Mouse (Mus musculus) skeletal muscle tissue, adult 2 months (tissue): Measurements from ENCODE around the gene Xpo5.

Experiments
- DNase-seq: peaks from one replicate; pipeline ENCODE4 v3.0.0-alpha.2; 2012; ENCODE audit warnings: low read depth, low spot score

Gene Xpo5

GRCm38 (mm10) chr17:46202421-46203071, at the start of gene Xpo5, which contains the start of gene Polh:
Gene Xpo5 (plus strand): TSS chr17:46202782.
Gene Polh (minus strand): TSS chr17:46202645.
- DNase-seq, result peak; percentile 97

- DNase-seq, result peak; percentile 95
Observed at GRCm38 (mm10) chr17:46152847-46153782, 49.5 kb upstream of the Xpo5 start, which contains the start of gene Mad2l1bp. Gene Mad2l1bp (minus strand): TSS chr17:46153553.

GRCm38 (mm10) chr17:46154336-46154735, 48.2 kb upstream of the Xpo5 start:
- no peak for DNase-seq

- DNase-seq, result no peak
Observed at GRCm38 (mm10) chr17:46156680-46157079, 45.9 kb upstream of the Xpo5 start.

GRCm38 (mm10) chr17:46157131-46157530, 45.5 kb upstream of the Xpo5 start:
- DNase-seq, result no peak

GRCm38 (mm10) chr17:46159236-46159635, 43.3 kb upstream of the Xpo5 start:
- no peak for DNase-seq

- DNase-seq, result peak; percentile 95
Observed at GRCm38 (mm10) chr17:46160090-46160662, 42.4 kb upstream of the Xpo5 start.

GRCm38 (mm10) chr17:46160686-46161085, 41.9 kb upstream of the Xpo5 start, which contains the start of gene Gtpbp2:
Gene Gtpbp2 (plus strand): TSS chr17:46161032.
- peak; percentile 99 for DNase-seq

- DNase-seq, result no peak
Observed at GRCm38 (mm10) chr17:46161179-46161578, 41.4 kb upstream of the Xpo5 start.

GRCm38 (mm10) chr17:46161710-46162109, 40.9 kb upstream of the Xpo5 start:
- no peak for DNase-seq

- DNase-seq, result no peak
Observed at GRCm38 (mm10) chr17:46162551-46162950, 40.0 kb upstream of the Xpo5 start.

GRCm38 (mm10) chr17:46162951-46163421, 39.6 kb upstream of the Xpo5 start:
- no peak for DNase-seq

GRCm38 (mm10) chr17:46164301-46164700, 38.3 kb upstream of the Xpo5 start:
- DNase-seq, result no peak

- DNase-seq, result no peak
Observed at GRCm38 (mm10) chr17:46164791-46165190, 37.8 kb upstream of the Xpo5 start.

- DNase-seq, result no peak
Observed at GRCm38 (mm10) chr17:46165460-46165859, 37.1 kb upstream of the Xpo5 start.

GRCm38 (mm10) chr17:46166270-46166669, 36.3 kb upstream of the Xpo5 start:
- DNase-seq, result no peak

GRCm38 (mm10) chr17:46167014-46167413, 35.6 kb upstream of the Xpo5 start:
- DNase-seq, result no peak

- DNase-seq, result no peak
Observed at GRCm38 (mm10) chr17:46168318-46168717, 34.3 kb upstream of the Xpo5 start.

- no peak for DNase-seq
Observed at GRCm38 (mm10) chr17:46168768-46169167, 33.8 kb upstream of the Xpo5 start.

GRCm38 (mm10) chr17:46170538-46170937, 32.0 kb upstream of the Xpo5 start:
- DNase-seq, result no peak

- DNase-seq, result no peak
Observed at GRCm38 (mm10) chr17:46182273-46182672, 20.3 kb upstream of the Xpo5 start.

GRCm38 (mm10) chr17:46188829-46189228, 13.8 kb upstream of the Xpo5 start:
- no peak for DNase-seq
